Mouse (Mus musculus) heart, embryonic 11.5 days (tissue): ENCODE measurements around the gene Rnf167. TPM values are rescaled to one million over a fixed set of nuclear protein-coding genes. Genes with fewer than 3 reads are reported as not detected.

Experiments
- ATAC-seq: fragments of 200-750 bp; cut with Nextera tagmentation; replicated peaks from 2 replicates; pipeline ENCODE4 v1.8.0; 2017; ENCODE audit warnings: moderate library complexity; ENCODE audit not compliant: insufficient number of reproducible peaks, low FRiP score, low TSS enrichment
- H3K27ac ChIP-seq: fragments of 300-500 bp; sonication (generic); 2 replicates; pipeline ENCODE4 v1.5.1; 2014; ENCODE audit warnings: mild to moderate bottlenecking, low read depth, low read length
- H3K27me3 ChIP-seq: fragments of 300-500 bp; sonication (generic); 2 replicates; pipeline ENCODE4 v1.6.1; 2014; ENCODE audit warnings: mild to moderate bottlenecking, low read length, mixed read lengths; ENCODE audit not compliant: control insufficient read depth, insufficient read depth
- H3K36me3 ChIP-seq: fragments of 300-500 bp; sonication (generic); 2 replicates; pipeline ENCODE4 v1.6.1; 2014; ENCODE audit warnings: mild to moderate bottlenecking, low read length, moderate library complexity, mixed read lengths; ENCODE audit not compliant: control insufficient read depth, insufficient read depth
- H3K4me1 ChIP-seq: fragments of 300-500 bp; sonication (generic); 2 replicates; pipeline ENCODE4 v1.6.1; 2014; ENCODE audit warnings: low read length; ENCODE audit not compliant: control insufficient read depth, insufficient read depth
- H3K4me2 ChIP-seq: fragments of 300-500 bp; sonication (generic); 2 replicates; pipeline ENCODE4 v1.6.1; 2014; ENCODE audit warnings: mild to moderate bottlenecking, moderate library complexity
- H3K4me3 ChIP-seq: fragments of 300-500 bp; sonication (generic); 2 replicates; pipeline ENCODE4 v1.5.1; 2014; ENCODE audit warnings: low read depth, low read length
- H3K9ac ChIP-seq: fragments of 300-500 bp; sonication (generic); 2 replicates; pipeline ENCODE4 v1.6.1; 2014; ENCODE audit warnings: mild to moderate bottlenecking, low read depth, low read length, moderate library complexity
- H3K9me3 ChIP-seq: fragments of 300-500 bp; sonication (generic); replicated peaks from 2 replicates; pipeline ENCODE4 v1.6.1; 2016; ENCODE audit warnings: low read length; ENCODE audit not compliant: control insufficient read depth
- WGBS: fragments of 180-500 bp; shearing (Covaris S2); extraction: QIAGEN DNeasy Blood & Tissue Kit; methylation state at CpG from one replicate; pipeline ENCODE4 v1.1.7; 2014; ENCODE audit not compliant: insufficient replicate concordance; 5-methylcytosine and 5-hydroxymethylcytosine counted together
- polyA plus RNA-seq: library from polyadenylated mRNA; unstranded; fragments of >200 nt; fragmentation: Nextera tagmentation; extraction: Ambion mirVana; gene quantifications from 2 replicates; pipeline ENCODE4 v1.2.1, GENCODE M21; 2014

Rnf167 gene
- polyA plus RNA-seq, result 66.8 and 76.9 TPM in 2 replicates

DNA sequence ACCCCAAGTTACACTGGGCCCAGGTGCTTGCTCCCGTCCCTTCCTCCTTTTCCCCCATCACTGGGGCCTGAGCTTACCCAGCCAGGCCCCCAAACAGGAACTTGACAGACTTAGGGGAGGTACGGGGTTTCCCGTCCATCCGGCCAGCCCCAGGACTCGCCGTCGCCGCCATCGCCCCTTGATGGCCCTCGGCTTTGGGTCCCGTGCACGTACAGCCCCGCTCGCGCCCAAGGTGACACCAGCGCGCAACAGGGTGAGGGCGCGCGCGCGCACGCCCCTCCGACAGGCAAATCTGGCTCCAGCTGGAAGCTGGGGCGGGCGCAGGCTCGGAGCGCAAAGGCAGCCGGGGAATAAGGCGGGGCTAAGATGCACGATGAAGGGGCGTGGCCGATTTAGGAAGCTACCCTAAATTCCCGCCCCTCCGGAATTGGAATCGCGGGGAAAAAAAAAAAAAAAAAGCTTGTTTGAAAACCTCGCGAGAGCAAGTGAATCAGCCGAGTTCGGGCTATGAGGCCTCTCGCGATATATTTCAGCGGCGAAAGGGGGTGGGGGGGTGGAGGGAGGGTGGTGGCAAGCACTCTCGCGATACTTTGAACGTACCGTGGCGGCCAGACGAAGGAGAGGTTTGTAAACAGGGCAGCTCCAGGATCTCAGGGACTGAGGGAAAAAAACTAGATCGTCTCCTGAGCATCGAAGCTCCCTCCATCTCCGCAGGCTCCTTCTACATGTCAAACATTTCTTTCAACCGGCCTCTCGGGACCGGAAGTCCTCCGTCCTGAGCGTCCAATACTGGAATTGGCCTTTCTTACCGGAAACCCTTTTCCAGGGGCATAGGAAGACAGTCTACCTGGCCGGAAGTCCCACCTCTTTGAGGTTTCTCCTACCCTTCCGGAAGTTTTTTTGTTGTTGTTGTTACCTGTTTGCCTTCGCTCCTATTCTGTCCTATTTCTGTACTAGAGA lies at the start of gene Rnf167, which contains the start of gene Slc25a11:
Gene Rnf167 (plus strand): TSS at position 545 of the 960 bp plus-strand sequence.
Gene Slc25a11 (minus strand): TSS at position 789 of the 960 bp plus-strand sequence.
- Histone ChIP-seq H3K27me3 (no peaks in the 10 kb centered on the region), H3K9me3 (no peaks in the 10 kb centered on the region), H3K4me3 (peak within 1 kb of the TSS; percentile 76), H3K36me3 (peaks cover 42% of the 10 kb centered on the region), H3K4me2 (peak within 1 kb of the TSS; percentile 93), H3K4me1 (peaks cover 35% of the 10 kb centered on the region), H3K9ac (peak within 1 kb of the TSS; percentile 91), H3K27ac (peak within 1 kb of the TSS; percentile 94)
- peak; percentile 83 for ATAC-seq
- under 1% methylated on average over 63 of the region's 63 CpGs for WGBS

DNA sequence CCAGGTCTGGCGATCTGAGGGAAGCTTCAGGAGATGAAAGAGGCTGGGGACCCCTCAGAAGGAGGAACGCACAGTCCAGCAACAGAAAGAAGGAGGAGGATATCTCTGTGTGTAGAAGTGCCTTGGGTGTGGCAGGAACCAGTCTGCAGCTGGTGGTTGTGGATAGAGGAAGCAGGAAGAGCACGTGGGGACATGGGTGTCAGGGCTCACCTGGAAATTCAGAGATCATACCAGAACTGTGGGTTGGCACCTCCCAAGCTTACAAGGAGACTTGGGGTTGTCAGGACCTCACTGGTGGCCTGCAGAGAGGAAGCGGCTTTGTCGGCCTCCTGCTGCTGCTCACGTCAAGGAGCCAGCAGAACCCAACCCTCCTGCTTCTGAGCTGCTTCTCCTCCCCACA lies 49.7 kb upstream of the Rnf167 start:
- Histone ChIP-seq H3K27me3 (no peaks in the 10 kb centered on the region), H3K4me1 (peaks cover 8% of the 10 kb centered on the region; the same call in 1 of the 2 replicates), H3K27ac (no peak overlapping the region), H3K9ac (no peak overlapping the region), H3K4me2 (no peak overlapping the region), H3K4me3 (no peak overlapping the region), H3K9me3 (no peaks in the 10 kb centered on the region), H3K36me3 (peaks cover 5% of the 10 kb centered on the region; the same call in 1 of the 2 replicates)
- 77% methylated on average over 6 of the region's 6 CpGs for WGBS
- no peak for ATAC-seq

DNA sequence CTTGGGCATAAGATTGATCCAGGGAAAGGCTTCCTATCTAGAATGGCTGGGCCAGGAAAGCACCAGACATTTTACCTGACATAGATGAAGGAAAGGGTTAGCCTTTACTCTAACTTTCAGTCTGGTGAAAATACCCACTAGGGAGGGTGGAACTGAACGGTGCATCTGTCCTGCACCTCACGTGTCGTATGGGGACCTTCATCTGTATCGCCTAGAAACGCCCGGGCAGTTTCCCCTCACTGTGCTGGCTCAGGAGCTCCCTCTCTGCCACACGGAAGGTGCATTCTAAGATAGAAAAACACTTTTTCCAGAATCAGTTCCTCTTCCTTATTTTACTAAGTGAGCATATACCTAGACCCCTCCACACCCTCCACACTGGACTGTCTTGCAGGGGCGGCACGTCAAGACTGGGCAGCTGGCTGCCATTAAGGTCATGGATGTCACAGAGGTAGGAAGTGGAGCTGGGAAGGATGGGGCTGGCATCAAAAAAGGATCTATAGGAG lies 48.5 kb upstream of the Rnf167 start:
- H3K4me3 ChIP-seq, result no peak overlapping the region
- H3K9me3 ChIP-seq, result no peaks in the 10 kb centered on the region
- WGBS, result 92% methylated on average over 9 of the region's 9 CpGs
- peaks cover 5% of the 10 kb centered on the region; the same call in 1 of the 2 replicates for H3K36me3 ChIP-seq
- H3K4me2 ChIP-seq, result no peak overlapping the region
- H3K27me3 ChIP-seq, result no peaks in the 10 kb centered on the region
- H3K27ac ChIP-seq, result no peak overlapping the region
- no peak overlapping the region for H3K9ac ChIP-seq
- peaks cover 8% of the 10 kb centered on the region; the same call in 1 of the 2 replicates for H3K4me1 ChIP-seq
- ATAC-seq, result no peak

DNA sequence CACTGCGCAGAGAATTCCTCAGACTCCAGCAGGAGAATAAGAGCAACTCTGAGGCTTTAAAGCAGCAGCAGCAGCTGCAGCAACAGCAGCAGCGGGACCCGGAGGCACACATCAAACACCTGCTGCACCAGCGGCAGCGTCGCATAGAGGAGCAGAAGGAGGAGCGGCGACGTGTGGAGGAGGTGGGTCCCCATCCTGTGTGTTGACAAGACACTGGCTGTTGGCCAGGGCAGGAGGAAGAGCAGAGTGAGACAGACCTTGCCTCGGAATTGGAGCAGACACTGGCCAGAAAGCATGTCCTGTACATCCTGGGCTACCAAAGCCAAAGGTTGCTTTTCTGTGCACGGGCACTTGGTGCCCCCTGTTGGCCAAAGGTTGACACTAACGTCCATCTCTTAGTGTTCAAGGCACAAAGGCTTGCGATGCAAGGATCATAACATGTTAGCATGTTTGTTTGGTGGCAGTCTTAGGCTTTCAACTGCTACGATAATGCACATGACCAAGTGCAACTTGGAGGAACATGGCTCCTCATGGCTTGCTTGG lies 41.9 kb upstream of the Rnf167 start:
- ATAC-seq, result no peak
- no peak overlapping the region for H3K27ac ChIP-seq
- no peak overlapping the region for H3K4me2 ChIP-seq
- WGBS, result 54% methylated on average over 14 of the region's 14 CpGs
- no peaks in the 10 kb centered on the region for H3K27me3 ChIP-seq
- H3K4me1 ChIP-seq, result no peaks in the 10 kb centered on the region
- H3K9me3 ChIP-seq, result no peaks in the 10 kb centered on the region
- H3K4me3 ChIP-seq, result no peak overlapping the region
- peaks cover 34% of the 10 kb centered on the region for H3K36me3 ChIP-seq
- no peak overlapping the region for H3K9ac ChIP-seq

DNA sequence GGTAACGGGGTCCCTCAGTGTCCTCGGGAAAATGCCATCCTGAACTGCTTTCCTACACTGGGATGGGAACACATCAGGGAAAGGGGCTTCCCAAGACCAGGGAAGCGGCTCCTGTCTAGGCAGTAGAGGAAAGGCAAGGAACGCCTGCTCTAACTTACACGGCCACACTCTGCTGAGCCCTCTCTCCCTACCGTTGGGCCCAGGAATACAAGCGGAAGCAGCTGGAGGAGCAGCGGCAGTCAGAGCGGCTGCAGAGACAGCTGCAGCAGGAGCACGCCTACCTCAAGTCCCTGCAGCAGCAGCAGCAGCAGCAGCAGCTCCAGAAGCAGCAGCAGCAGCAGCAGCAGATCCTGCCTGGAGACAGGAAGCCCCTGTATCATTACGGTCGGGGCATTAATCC lies 40.3 kb upstream of the Rnf167 start:
- Histone ChIP-seq H3K27ac (no peak overlapping the region), H3K9ac (no peak overlapping the region), H3K9me3 (no peaks in the 10 kb centered on the region), H3K4me1 (no peaks in the 10 kb centered on the region), H3K4me2 (no peak overlapping the region), H3K27me3 (no peaks in the 10 kb centered on the region), H3K36me3 (peaks cover 42% of the 10 kb centered on the region), H3K4me3 (no peak overlapping the region)
- WGBS, result 69% methylated on average over 12 of the region's 12 CpGs
- no peak for ATAC-seq

DNA sequence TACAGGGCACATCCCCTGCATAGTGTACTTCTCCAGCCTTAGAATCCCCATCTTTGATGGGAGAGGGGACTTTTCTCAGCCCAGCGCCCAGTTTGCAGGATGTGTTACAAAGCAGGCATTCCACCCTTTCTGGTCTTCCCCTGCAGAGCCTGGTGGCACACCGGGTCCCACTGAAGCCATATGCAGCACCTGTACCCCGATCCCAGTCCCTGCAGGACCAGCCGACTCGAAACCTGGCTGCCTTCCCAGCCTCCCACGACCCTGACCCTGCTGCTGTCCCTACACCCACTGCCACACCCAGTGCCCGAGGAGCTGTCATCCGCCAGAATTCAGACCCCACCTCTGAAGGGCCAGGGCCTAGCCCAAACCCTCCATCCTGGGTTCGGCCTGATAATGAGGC lies 39.4 kb upstream of the Rnf167 start:
- Histone ChIP-seq H3K4me2 (no peak overlapping the region), H3K9ac (no peak overlapping the region), H3K4me1 (no peaks in the 10 kb centered on the region), H3K27me3 (no peaks in the 10 kb centered on the region), H3K9me3 (no peaks in the 10 kb centered on the region), H3K36me3 (peaks cover 47% of the 10 kb centered on the region), H3K4me3 (no peak overlapping the region), H3K27ac (no peak overlapping the region)
- no peak for ATAC-seq
- WGBS, result 92% methylated on average over 9 of the region's 9 CpGs

DNA sequence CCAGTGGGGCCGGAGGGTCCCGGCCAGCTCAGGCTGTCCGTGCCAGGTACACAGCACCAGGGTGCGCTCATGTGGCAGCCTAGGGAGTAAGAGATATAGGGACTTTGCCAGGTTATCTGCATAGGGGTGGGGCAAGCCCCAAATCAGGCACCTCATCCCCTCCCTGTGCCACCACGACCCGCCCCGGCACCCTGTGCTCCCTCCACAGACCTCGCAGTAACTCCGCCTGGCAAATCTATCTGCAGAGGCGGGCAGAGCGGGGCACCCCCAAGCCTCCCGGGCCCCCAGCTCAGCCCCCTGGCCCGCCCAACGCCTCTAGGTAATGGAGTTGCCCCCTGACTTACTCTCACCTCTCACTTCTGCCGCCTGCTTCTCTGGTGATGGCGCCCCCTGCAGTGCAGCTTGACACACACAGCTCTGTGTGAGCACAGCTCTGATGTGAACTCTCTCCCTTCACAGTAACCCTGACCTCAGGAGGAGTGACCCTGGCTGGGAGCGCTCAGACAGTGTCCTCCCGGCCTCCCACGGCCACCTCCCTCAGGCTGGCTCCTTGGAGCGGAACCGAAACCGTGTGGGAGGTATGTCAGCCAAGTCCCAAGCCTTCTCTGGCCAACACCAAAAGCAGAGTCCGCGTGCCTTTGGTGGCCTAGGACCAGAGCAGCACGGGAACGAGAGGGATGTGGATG lies 38.5 kb upstream of the Rnf167 start:
- ATAC-seq, result no peak
- Histone ChIP-seq H3K36me3 (peaks cover 54% of the 10 kb centered on the region), H3K4me2 (no peak overlapping the region), H3K9ac (no peak overlapping the region), H3K27ac (no peak overlapping the region), H3K4me3 (no peak overlapping the region), H3K4me1 (no peaks in the 10 kb centered on the region), H3K27me3 (no peaks in the 10 kb centered on the region), H3K9me3 (no peaks in the 10 kb centered on the region)
- WGBS, result 85% methylated on average over 26 of the region's 26 CpGs

DNA sequence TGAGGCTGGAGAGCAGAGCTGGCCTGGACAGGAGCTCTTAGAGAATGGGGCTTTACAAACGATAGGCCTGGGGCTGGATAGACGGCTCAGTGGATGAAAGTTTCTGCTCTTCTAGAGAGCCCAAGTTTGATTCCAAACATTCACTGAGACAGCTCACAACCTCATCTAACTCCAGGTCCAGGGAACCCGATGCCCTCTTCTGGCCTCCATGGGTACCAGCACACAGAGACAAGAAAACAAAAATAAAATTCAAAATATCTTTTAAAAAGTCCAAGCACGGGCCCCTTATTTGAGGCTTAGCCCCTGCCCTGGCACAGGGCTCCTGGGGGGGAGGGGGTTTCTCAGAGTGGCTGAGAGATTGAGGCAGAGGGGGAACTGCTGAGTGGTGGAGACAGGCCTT lies 36.3 kb upstream of the Rnf167 start:
- WGBS, result 85% methylated on average over 4 of the region's 4 CpGs
- H3K9me3 ChIP-seq, result no peaks in the 10 kb centered on the region
- no peak for ATAC-seq

More for the DNA sequence above, 36.3 kb upstream of the Rnf167 start:
- Histone ChIP-seq H3K4me2 (no peak overlapping the region), H3K27me3 (peaks cover 1% of the 10 kb centered on the region), H3K4me1 (peaks cover 11% of the 10 kb centered on the region), H3K36me3 (peaks cover 49% of the 10 kb centered on the region), H3K9ac (no peak overlapping the region), H3K27ac (no peak overlapping the region), H3K4me3 (no peak overlapping the region)
